Mouse (Mus musculus) forebrain, postnatal 0 days (tissue): ENCODE data around the gene Ugt1a1. TPM values are rescaled to one million over a fixed set of nuclear protein-coding genes. Genes with fewer than 3 reads are reported as not detected.

Source experiments
- ATAC-seq: fragments of 200-750 bp; cut with Nextera tagmentation; 2 replicates; pipeline ENCODE4 v1.8.0; 2017; ENCODE audit warnings: mild to moderate bottlenecking, moderate library complexity
- DNase-seq: peaks from one replicate; pipeline ENCODE4 v3.0.0-alpha.2; 2015
- H3K27ac ChIP-seq: fragments of 300-500 bp; sonication (generic); 2 replicates; pipeline ENCODE4 v1.5.1; 2014; ENCODE audit warnings: low read depth, mild to moderate bottlenecking, antibody characterized with exemption, low read length, moderate library complexity, mixed read lengths
- H3K27me3 ChIP-seq: fragments of 300-500 bp; sonication (generic); 2 replicates; pipeline ENCODE4 v1.6.1; 2014; ENCODE audit warnings: mild to moderate bottlenecking, low read length, mixed read lengths; ENCODE audit not compliant: insufficient read depth
- H3K36me3 ChIP-seq: fragments of 300-500 bp; sonication (generic); 2 replicates; pipeline ENCODE4 v1.6.1; 2014; ENCODE audit warnings: mild to moderate bottlenecking, moderate library complexity; ENCODE audit not compliant: insufficient read depth
- H3K4me1 ChIP-seq: fragments of 300-500 bp; sonication (generic); 2 replicates; pipeline ENCODE4 v1.6.1; 2014; ENCODE audit warnings: antibody characterized with exemption; ENCODE audit not compliant: insufficient read depth
- H3K4me2 ChIP-seq: fragments of 300-500 bp; sonication (generic); 2 replicates; pipeline ENCODE4 v1.6.1; 2014; ENCODE audit warnings: low read depth, mild to moderate bottlenecking, moderate library complexity
- H3K4me3 ChIP-seq: fragments of 300-500 bp; sonication (generic); 2 replicates; pipeline ENCODE4 v1.5.1; 2014; ENCODE audit warnings: low read depth, low read length, mixed read lengths
- H3K9ac ChIP-seq: fragments of 300-500 bp; sonication (generic); 2 replicates; pipeline ENCODE4 v1.6.1; 2014; ENCODE audit warnings: mild to moderate bottlenecking
- H3K9me3 ChIP-seq: fragments of 300-500 bp; sonication (generic); 2 replicates; pipeline ENCODE4 v1.6.1; 2016; ENCODE audit warnings: low read length
- CTCF ChIP-seq: sonication (generic); IDR thresholded peaks from 2 replicates; pipeline ENCODE4 v1.5.1; 2016; ENCODE audit warnings: antibody characterized with exemption, control low read depth, low read depth
- WGBS: fragments of 180-500 bp; shearing (Covaris S2); extraction: QIAGEN DNeasy Blood & Tissue Kit; methylation state at CpG from one replicate; pipeline ENCODE4 v1.1.7; 2014; 5-methylcytosine and 5-hydroxymethylcytosine counted together
- polyA plus RNA-seq: library from polyadenylated mRNA; unstranded; fragments of >200 nt; fragmentation: Nextera tagmentation; extraction: Ambion mirVana; gene quantifications from 2 replicates; pipeline ENCODE4 v1.2.1, GENCODE M21; 2015
- total RNA-seq: library from RNA; depleted of rRNA; stranded (reverse); fragments of >200 nt; gene quantifications from 2 replicates; pipeline ENCODE4 v1.2.3, GENCODE M21; 2014; rRNA removed

Gene Ugt1a1
- total and polyA plus RNA-seq, 2 experiments from 2014 or later: 0.14 TPM; not detected in 1

DNA sequence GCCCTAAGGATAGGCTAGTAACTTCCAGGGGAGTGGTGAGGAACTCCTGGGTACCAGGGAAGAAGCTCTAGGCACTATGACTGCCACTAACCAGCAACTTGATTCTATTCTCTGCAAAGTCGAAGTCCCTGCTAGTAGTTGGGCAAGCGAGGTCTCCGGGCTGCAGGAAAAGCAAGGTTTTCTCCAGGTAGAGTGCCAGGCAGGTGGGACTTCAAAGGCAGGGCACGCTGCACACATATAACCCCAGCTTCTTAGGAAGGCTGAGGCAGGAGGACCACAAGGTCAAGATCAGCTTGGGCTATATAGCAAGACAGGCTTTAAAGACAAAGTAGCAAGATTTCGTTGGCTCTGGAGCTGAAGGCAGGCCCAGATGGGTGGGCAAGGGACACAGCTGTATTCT, 52.0 kb downstream of the Ugt1a1 start:
- Histone ChIP-seq H3K27me3 (no peaks in the 10 kb centered on the region), H3K36me3 (peaks cover 97% of the 10 kb centered on the region), H3K4me2 (no peak overlapping the region), H3K27ac (no peak overlapping the region), H3K4me1 (no peaks in the 10 kb centered on the region), H3K4me3 (no peak overlapping the region), H3K9me3 (no peaks in the 10 kb centered on the region), H3K9ac (no peak overlapping the region)
- 93% methylated on average over 5 of the region's 5 CpGs for WGBS
- no peak for TF ChIP-seq CTCF
- ATAC-seq (no peak), DNase-seq (no peak)

DNA sequence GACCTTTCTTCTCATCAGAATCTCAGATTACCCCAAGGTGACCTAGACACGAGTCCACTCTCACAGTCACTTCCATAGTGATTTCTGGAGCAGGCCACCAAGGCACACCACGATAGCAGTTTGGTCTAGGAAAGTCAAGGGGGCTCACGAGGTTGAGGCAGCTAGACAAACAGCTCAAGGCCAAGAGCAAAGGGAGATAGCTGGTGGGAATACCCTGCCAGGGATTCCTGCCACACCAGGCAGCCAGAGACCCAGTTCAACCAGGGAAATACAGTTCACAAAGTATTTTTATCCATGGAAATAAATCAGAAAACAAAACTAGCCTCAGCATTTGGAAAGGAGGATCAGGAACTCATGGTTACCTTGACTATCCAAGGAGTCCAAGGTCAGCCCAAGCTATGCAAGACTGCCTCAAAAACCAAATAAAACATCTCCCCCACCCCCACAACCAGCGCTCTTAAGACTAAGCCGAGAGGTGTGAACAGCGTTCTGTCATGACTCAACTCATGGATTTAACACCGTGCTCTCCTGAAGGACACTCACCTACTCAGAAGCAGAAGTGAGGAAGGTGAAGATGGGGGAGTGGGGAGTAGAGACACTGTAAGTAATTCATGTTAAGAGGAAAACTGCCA, 52.6 kb downstream of the Ugt1a1 start:
- no peak for TF ChIP-seq CTCF
- no peak overlapping the region for H3K27ac ChIP-seq
- no peaks in the 10 kb centered on the region for H3K4me1 ChIP-seq
- WGBS: 90% methylated on average over 7 of the region's 7 CpGs
- ATAC-seq: no peak
- no peak for DNase-seq
- H3K4me3 ChIP-seq: no peak overlapping the region
- peaks cover 100% of the 10 kb centered on the region for H3K36me3 ChIP-seq
- no peaks in the 10 kb centered on the region for H3K27me3 ChIP-seq
- no peak overlapping the region for H3K9ac ChIP-seq
- H3K9me3 ChIP-seq: no peaks in the 10 kb centered on the region
- no peak overlapping the region for H3K4me2 ChIP-seq

DNA sequence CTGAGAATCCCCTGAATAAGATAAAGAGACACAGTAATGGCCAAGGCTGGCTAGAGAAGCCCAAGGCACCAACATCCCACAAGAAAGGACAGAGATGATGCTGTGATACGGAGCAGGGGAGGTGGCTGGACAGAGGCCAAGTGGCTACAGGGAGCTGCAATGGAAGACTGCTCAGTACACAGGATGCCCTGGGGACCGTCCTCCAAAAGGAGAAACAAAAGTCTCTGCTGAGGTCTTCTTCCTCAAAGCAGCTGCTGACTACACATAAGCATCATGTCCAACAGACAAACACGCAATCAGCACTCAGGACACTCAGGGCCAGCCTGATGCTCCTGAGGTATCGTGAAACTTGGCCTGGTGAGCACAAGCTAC, 53.1 kb downstream of the Ugt1a1 start:
- Histone ChIP-seq H3K4me3 (no peak overlapping the region), H3K27me3 (no peaks in the 10 kb centered on the region), H3K4me2 (no peak overlapping the region), H3K4me1 (no peaks in the 10 kb centered on the region), H3K27ac (no peak overlapping the region), H3K36me3 (peaks cover 100% of the 10 kb centered on the region), H3K9me3 (no peaks in the 10 kb centered on the region), H3K9ac (no peak overlapping the region)
- no peak for TF ChIP-seq CTCF
- DNase-seq: no peak
- 75% methylated on average over 4 of the region's 4 CpGs for WGBS
- ATAC-seq: no peak

DNA sequence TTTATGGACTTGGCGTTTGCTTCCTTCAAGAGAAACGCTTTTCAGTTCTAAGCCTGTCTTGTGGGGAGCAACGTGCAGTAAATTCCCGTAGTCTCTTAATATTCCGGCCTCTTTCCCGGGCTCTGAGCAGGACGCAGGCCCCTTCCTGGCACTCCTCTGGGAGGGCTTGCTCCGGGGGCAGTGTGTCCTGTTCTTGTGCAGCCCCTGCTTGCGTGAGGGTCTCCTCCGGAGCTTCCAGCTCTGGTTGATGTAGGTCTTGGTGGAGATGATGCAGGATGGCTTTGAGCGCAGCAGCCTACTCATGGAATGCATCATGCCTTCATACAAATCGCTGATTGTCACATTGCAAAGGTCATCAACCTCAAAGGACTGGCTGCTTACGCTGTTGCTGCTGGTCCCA, 54.4 kb downstream of the Ugt1a1 start:
- Histone ChIP-seq H3K4me2 (no peak overlapping the region), H3K9me3 (no peaks in the 10 kb centered on the region), H3K36me3 (peaks cover 90% of the 10 kb centered on the region), H3K4me1 (no peaks in the 10 kb centered on the region), H3K9ac (no peak overlapping the region), H3K4me3 (no peak overlapping the region), H3K27ac (no peak overlapping the region), H3K27me3 (no peaks in the 10 kb centered on the region)
- no peak for TF ChIP-seq CTCF
- ATAC-seq (no peak), DNase-seq (no peak)
- 91% methylated on average over 13 of the region's 13 CpGs for WGBS

DNA sequence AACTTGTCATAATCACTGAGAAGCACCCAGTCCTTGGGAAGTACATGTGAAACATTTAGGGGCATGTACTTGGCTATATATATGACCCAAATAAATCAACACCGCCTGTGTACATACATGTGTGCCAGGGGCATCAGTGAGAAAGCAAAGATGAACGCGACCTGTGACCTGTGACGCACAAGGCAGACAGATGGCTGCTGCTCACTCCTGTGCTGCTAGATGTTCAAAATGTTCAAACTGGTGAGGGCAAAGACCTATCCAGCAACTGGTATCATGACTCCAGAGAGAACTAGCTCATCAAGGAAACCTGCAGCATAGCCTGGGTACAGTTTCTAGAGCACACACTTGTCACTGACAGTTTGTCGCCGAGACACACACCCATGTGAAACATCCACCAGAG, 55.7 kb downstream of the Ugt1a1 start:
- Histone ChIP-seq H3K27me3 (no peaks in the 10 kb centered on the region), H3K4me2 (no peak overlapping the region), H3K9me3 (no peaks in the 10 kb centered on the region), H3K9ac (no peak overlapping the region), H3K27ac (no peak overlapping the region), H3K36me3 (peaks cover 82% of the 10 kb centered on the region), H3K4me1 (no peaks in the 10 kb centered on the region), H3K4me3 (no peak overlapping the region)
- no peak for ATAC-seq
- WGBS: 95% methylated on average over 6 of the region's 6 CpGs
- no peak for TF ChIP-seq CTCF
- no peak for DNase-seq

DNA sequence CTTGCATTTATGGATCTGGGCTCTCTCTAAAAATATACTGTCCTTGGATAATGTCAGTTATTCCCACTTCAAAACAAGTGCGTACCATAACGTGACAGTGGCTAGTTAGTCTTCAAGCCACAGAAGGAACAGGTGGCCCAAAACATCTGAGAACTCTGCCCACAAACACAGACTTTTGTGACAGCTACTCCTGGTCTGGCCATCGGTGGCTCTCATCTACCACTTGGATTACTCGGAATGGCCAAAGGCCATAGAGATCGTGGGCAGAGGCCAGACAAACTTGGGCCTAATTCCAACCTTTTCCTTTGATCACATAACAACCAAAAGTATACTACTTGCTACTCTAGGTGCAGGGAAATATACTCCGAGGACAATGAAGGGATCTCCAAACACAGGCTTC, 56.3 kb downstream of the Ugt1a1 start:
- WGBS: 88% methylated on average over 6 of the region's 6 CpGs

More for the DNA sequence above, 56.3 kb downstream of the Ugt1a1 start:
- no peak overlapping the region for H3K9ac ChIP-seq
- no peak for ATAC-seq
- no peak for DNase-seq
- no peak for TF ChIP-seq CTCF
- no peaks in the 10 kb centered on the region for H3K9me3 ChIP-seq
- peaks cover 82% of the 10 kb centered on the region for H3K36me3 ChIP-seq
- no peaks in the 10 kb centered on the region for H3K4me1 ChIP-seq
- H3K27me3 ChIP-seq: no peaks in the 10 kb centered on the region
- H3K27ac ChIP-seq: no peak overlapping the region
- no peak overlapping the region for H3K4me3 ChIP-seq
- H3K4me2 ChIP-seq: no peak overlapping the region

Other genes starting within 250 kb of the Ugt1a1 start
- gene Usp40, start 203.4 kb upstream of the Ugt1a1 start, total RNA-seq: 15.4 and 19.0 TPM in 2 replicates
- 5.1 and 8.0 TPM in 2 replicates for gene Usp40, start 203.4 kb upstream of the Ugt1a1 start, polyA plus RNA-seq
- gene Ugt1a10, start 156.6 kb upstream of the Ugt1a1 start, total RNA-seq: not detected in 2 replicates
- not detected in 2 replicates for gene Ugt1a10, start 156.6 kb upstream of the Ugt1a1 start, polyA plus RNA-seq
- gene Ugt1a9, start 141.2 kb upstream of the Ugt1a1 start, total RNA-seq: not detected in 2 replicates
- not detected in 2 replicates for gene Ugt1a9, start 141.2 kb upstream of the Ugt1a1 start, polyA plus RNA-seq
- gene Ugt1a8, start 124.1 kb upstream of the Ugt1a1 start, total RNA-seq: not detected in 2 replicates
- gene Ugt1a8, start 124.1 kb upstream of the Ugt1a1 start, polyA plus RNA-seq: not detected in 2 replicates
- gene Ugt1a7c, start 116.9 kb upstream of the Ugt1a1 start, total RNA-seq: 1.2 and 1.9 TPM in 2 replicates
- 1.4 and 1.7 TPM in 2 replicates for gene Ugt1a7c, start 116.9 kb upstream of the Ugt1a1 start, polyA plus RNA-seq
- 2.0 and 2.5 TPM in 2 replicates for gene Ugt1a6b, start 108.7 kb upstream of the Ugt1a1 start, total RNA-seq
- 2.1 and 2.9 TPM in 2 replicates for gene Ugt1a6b, start 108.7 kb upstream of the Ugt1a1 start, polyA plus RNA-seq
- gene Ugt1a6a, start 77.2 kb upstream of the Ugt1a1 start, total RNA-seq: 0.69 and 2.0 TPM in 2 replicates
- 3.8 and 5.1 TPM in 2 replicates for gene Ugt1a6a, start 77.2 kb upstream of the Ugt1a1 start, polyA plus RNA-seq
- gene Ugt1a5, start 45.9 kb upstream of the Ugt1a1 start, total RNA-seq: not detected in 2 replicates
- not detected in 2 replicates for gene Ugt1a5, start 45.9 kb upstream of the Ugt1a1 start, polyA plus RNA-seq
- not detected in 2 replicates for gene Ugt1a2, start 11.4 kb upstream of the Ugt1a1 start, total RNA-seq
- not detected in 2 replicates for gene Ugt1a2, start 11.4 kb upstream of the Ugt1a1 start, polyA plus RNA-seq
- 5.3 and 6.6 TPM in 2 replicates for gene Dnajb3, start 6.2 kb upstream of the Ugt1a1 start, total RNA-seq
- gene Dnajb3, start 6.2 kb upstream of the Ugt1a1 start, polyA plus RNA-seq: 10.7 and 12.4 TPM in 2 replicates
- gene Mroh2a, start 15.0 kb downstream of the Ugt1a1 start, total RNA-seq: 0.23 TPM in 1 of 2 replicates, not detected in the other
- 0.35 and 0.36 TPM in 2 replicates for gene Mroh2a, start 15.0 kb downstream of the Ugt1a1 start, polyA plus RNA-seq
- 77.6 and 88.0 TPM in 2 replicates for gene Hjurp, start 65.7 kb downstream of the Ugt1a1 start, total RNA-seq
- 24.5 and 40.0 TPM in 2 replicates for gene Hjurp, start 65.7 kb downstream of the Ugt1a1 start, polyA plus RNA-seq
- 0.38 TPM in 2 replicates for gene Trpm8, start 65.7 kb downstream of the Ugt1a1 start, total RNA-seq
- 0.19 and 0.36 TPM in 2 replicates for gene Trpm8, start 65.7 kb downstream of the Ugt1a1 start, polyA plus RNA-seq
- gene Spp2, start 195.0 kb downstream of the Ugt1a1 start, total RNA-seq: 1.3 TPM in 1 of 2 replicates, not detected in the other
- 0.52 and 1.2 TPM in 2 replicates for gene Spp2, start 195.0 kb downstream of the Ugt1a1 start, polyA plus RNA-seq